Mouse (Mus musculus): ENCODE results near the gene Greb1.
"Not testable (repeated sequence)": the region's sequence is repeated elsewhere in the genome, so short reads cannot be mapped to it uniquely, and the experiment has no call there.

The Greb1 gene

DNA sequence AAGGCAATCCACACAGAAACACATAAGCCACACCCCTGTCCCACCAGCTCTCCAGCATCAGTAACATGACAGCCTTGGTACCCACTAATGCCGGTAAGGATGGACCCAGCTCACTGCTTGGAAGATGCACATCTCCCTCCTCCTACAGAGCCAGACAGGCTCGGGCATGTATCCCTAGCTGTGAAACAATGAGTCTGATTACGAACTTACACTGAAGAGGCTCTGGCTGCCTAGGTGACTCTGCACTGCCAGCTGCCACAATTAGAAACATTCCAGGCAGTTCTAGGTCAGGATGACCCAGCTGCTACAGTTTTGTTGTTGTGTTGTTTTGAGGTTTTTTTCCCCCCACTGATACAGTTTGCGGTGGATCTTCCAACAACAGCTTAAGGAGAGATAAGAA is 40.4 kb downstream of the Greb1 start:
- DNase-seq, result peak; percentile 48

DNA sequence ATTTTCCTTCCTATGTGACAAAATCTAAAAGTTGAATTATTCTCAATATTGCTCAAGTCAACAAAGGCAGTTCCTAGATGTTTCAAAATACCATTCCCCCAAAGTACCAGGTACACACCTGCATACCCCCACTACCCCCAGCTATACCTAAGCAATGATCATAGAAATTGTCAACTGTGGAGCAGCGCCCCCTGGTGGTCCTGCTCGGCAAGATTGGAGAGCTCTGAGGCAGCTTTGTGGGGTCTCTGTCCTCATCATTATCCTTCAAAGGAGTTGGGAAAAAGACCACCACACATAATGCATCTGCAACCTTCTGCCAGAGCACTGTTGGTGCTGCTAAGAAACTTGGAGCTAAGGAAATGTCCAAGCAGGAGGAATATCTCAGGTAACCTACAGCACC is 46.4 kb downstream of the Greb1 start:
- peak; percentile 62 for DNase-seq

DNA sequence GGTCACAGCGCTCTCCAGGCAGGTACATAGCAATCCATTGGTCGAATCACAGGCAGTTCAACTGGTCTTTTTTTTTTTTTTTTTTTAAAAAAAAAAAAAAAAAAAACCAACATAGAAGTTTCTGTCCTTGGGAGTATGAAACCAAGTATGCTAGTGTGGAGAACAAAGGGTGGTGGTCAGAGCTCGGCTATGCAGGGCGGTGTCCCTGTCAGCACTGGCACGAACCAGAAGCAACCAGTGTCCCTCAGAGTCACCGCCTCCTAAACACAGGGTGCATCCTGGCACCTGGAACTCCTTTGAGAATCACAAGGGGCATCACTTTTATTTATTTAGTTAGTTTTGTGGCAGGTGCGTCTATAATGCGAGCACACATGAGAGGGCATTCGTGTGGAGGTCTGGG is 47.1 kb downstream of the Greb1 start:
- no peak for DNase-seq

DNA sequence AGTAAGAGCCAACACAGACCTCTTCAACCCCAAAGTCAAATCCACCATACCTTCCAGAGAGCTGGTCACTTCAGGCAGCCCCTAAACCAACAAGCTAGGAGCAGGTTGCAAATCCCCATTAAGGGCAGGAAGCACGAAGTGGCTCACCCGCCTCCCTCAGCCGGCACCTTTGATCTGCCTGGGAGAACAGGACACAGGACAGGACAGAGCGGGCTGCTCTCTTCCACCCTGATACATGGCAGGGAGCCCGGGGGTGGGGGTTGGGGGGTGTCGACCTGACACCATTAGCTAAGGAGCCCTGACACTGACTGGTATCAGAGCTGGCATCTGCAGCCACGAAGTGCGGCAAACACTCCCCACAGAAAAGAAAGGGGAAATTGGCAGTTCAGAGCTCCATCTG is 47.6 kb downstream of the Greb1 start:
- peak; percentile 57 for DNase-seq

DNA sequence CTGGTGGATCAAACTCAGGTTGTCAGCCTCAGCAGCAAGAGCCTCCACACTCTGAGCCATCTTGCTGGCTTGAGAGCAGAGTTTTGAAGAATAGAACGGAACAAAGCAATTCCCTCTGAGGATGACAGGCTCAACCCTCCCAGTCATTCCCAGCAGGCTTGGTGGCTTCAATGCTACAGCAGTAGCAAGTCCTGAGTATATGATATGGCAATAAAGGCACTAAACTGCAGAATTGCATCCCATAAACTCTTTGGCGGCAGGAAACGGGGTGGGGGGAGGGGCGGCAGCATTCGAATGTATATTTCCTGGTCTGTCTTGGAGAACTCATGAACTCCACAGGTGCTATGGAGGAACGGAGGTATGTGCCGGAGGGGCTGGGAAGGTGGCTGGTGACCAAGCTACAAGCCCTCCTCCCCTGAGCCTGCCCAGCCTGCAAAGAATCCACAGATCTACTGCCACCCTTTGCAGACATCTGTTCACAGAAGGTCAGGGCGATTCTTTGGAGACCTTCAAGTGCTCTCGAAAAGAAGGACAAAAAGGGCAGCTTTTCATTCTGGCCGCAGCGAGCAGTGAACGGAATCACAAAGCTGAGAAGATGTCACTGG is 48.3 kb downstream of the Greb1 start:
- no peak for DNase-seq

DNA sequence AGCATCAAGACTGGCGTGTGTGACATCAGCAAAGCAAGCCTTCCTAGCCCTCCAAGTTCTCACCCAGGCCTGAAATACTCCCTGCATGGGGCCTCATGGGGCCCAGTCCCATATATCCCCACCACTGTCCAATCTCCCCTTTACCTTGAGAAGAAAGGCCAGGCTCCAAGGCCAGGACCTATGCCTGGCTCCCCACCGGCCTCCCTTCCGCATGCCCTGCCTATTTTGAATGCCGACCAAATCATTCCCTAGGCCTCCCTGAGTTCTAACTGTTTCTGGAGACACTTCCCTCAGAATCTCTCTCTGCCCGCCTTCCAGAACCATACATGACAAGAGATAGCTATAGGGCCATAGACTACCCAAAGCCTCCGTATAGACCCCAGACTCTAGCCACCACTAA is 49.1 kb downstream of the Greb1 start:
- DNase-seq, result no peak

DNA sequence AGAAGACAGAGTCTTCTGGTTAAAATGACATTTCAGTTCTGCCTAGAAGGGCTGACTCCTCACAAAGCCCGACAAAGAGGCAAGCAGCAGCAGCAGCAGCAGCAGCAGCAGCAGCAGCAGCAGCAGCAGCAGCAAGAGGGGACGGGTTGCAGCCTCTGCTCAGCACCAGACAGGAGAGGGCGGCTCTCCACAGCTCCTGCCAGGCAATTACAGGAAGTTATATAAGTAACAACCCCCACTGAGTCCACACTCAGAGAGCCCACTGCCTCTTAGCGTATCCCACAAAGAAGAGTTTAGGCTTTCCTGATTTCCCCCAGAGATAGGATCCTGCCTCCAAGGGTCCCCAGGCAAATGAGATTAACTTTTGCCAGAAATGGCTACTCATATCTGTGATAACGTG is 60.6 kb downstream of the Greb1 start:
- no peak for DNase-seq

DNA sequence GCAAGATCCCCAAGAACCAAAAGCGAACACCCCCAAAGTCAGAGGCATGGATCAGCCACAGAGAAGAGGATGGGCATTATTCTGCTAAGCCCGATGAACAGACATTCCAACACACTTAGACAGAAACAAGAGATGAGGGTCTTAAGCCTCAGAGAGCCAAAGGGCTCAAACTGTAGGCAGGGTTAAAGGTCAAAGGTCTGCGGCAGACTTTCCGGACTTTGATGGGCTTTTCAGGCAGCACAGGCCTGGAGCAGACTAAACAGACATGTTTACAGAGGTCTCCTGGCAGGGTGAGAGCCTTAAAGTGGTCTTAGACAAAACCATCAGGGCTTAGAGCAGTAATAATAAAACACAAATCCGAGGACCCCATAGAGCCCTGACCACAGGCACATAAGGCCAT is 63.4 kb downstream of the Greb1 start:
- no peak for DNase-seq

DNA sequence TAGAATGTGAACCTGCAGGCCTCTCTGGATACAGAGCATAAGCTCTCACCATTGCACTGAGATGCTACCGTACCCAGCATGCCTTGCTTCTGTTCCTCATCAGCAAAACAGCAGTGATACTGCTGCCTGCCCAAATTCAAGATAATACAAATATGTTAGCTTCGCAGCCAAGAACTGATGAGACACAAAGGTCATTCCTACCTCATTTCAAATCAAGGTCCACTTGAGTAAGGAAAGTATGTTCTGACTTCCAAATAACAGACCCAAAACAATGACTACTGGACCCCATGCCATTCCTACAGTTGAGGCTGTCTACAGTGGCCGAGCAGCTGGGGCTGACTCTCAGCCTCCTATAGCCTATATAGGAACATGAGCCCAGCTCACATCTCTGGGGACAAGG is 66.0 kb downstream of the Greb1 start:
- no peak for DNase-seq

DNA sequence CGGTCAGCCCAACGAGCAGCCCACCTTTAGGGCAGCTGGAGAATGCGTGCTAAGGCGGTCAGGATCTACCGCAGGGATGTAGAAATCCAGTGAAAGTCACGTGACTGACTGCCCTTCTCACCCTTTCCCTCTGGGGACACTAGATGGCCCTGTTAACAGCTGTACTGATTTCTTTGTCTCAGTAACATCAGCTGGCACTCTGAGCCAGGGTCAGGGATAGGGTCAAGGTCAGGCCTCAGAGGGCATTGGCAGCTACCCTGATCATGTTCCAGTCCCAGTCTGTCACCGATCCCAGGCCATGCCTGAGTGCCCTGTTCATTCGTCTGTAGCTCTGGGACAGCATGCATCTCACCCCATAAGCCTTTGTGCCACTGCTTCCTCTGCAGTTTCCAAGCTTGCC is 66.7 kb downstream of the Greb1 start:
- DNase-seq, result peak; percentile 56

DNA sequence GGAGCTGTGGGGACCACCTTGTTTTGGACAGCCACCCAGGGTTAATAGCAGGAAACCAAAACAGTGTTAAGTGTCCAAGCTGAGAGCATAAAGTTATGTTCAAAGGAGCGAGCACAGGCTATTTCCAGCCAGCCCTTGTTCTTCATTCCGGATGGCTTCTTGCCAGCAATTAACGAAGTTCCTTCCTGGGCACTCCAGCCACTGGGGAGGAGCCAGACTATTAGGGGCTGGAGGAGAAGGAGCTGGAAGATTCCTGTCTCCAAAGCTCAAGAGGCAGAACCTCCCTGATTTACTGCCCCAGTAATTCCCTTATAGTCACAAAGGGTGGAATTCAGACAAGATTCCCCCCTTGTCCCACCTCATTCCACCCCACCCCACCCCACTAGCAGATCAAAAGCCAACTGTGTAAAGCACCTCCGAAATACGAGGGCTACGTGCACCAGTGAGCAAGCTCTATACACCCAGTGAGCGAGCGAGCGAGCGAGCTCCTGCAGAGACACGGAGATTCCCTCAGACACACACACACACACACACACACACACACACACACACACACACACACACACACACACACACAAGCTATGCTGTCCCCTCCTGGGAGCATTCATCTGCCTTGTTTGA is 69.5 kb downstream of the Greb1 start:
- DNase-seq, result peak; percentile 85

DNA sequence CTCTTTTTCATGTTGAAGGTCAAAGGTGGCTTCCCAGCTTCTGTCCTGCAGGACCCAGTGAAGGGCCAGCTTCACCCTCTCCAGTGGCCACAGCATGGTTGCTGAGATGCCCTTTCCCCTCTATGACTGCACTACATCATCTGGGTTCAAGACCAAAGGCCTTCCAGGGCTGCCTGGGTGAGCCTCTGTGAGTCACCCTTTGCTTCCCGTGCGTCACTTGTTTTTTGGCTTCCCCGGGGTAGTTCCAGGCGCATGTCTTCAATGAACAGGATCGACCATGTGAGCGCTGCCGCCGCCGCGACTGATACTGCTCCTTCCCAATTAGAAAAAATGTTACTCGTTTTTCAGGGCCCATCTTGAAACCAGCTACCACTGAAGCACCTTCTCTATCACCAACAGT is 70.5 kb downstream of the Greb1 start:
- DNase-seq, result no peak

DNA sequence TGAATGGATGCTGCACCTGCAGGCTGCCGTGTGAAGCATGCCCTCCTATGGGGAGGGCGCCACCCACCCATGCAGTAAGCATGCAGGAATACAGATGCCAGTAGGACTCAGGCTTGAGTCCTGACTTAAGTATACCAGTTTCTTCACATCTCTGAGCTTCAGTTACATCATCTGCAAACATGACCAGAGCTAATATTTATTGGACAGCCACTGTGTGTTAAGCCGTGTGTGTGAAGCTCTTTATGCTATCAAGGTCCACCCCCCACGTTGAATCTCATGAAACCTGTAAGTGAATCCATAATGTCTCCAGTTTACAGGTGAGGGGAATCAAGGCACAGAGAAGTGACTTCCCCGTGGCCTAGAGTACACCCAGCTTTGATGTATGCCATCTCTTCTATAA is 72.5 kb downstream of the Greb1 start:
- no peak for DNase-seq

DNA sequence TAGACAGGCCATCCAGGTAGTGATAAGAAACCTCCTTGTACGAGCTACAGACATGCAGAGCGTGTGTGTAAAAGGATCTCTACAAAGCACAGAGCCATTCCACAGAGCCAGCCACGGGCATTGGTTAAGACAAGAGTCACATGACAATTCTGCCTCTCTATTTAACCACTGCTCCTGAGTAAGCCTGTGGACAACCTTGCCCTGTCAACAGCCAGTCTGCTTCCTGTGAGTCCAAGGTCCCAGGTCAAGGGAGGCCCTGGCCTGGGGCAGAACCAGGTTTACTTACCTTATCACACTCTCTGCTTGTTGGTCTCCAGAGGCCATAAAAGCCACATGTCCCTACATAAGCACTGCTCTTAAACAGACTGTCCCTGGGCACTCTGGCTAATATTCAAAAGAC is 74.5 kb downstream of the Greb1 start:
- no peak for DNase-seq

DNA sequence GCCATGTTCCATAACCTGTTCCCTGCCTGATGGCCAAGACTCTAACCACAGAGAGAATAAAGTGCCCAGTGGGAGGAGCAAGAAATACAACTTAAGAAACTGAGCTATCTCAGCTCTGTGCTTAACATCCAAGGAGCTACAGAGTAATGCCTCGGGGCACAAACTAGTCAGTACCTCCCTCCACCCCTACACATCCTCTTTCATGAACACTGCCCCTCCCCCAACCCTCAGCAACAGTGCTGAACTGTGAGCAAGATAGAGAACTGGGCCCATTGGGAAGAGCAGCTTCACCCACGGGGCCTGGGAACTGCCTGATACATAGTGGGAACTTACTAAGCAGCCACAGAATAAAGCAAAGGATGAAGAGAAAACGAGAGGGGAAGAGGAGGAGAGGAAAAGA is 77.1 kb downstream of the Greb1 start:
- DNase-seq, result peak; percentile 16

DNA sequence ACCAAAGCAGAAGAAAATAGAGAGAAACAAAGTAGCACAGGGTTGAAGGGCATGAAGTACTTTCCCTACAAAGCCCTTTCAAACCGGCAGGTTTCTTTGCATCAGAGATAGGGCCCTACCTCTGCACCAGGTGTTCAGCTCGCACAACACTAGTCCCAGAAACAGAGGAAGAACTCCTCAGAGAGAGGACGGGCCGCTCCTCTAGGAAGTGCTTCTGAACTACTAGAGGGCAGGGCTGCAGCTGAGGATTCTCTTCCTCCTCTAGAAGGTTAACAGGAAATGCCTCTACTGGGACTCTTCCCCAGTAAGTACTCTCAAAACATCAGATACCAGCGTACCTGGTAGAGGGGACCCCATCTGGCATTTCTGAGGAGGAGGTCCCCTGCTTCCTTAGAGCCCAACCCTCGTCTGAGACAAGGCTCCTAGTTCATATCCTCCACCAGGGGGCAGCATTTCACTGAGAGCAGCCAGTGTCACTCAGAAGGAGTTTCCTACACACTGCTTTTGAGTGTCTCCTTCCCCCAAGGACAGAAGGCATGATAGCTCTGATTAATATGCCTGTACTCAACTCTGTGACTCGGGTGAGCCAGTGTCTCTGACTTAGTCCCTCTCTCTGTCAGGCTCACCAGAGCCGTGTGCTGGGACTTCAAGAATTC is 81.9 kb downstream of the Greb1 start:
- DNase-seq, result peak; percentile 88

DNA sequence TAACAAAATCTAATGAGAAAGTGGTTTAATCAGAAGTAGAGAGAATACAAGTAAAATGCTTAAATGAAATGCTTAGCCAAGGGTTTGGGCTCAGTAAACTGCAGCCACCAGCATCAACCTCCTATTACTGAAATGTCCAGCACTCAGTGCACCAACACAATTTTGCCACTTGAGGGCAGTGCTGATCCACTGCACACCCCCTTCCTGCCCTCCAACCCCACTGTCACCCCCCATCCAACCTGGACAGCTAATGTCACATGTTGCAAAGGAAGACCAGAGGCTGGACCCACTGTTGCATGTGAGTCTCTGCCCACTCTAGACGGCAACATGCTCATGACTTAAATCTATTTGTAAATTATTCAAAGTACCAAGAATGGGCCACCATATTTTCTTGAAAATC is 83.0 kb downstream of the Greb1 start:
- DNase-seq, result peak; percentile 70

DNA sequence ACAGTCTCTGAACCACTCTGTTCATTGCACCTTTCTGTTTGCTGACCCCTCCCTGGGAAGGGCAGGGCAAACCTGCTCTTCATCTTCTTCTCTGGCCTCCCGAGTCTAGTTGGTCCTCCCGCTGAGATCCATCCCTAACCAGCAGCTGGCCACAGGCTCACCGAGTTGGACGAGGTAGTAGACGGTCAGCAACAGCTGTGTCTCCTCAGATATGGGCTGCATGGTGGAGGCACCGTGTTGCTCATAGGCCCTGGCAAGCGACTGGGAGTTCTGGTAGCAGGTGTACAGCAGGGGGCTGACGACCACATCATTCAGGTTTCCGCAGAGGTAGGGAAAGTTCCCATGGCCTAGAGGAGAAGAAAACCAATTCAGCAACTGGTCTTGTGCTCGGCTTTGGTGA is 86.1 kb downstream of the Greb1 start:
- no peak for DNase-seq

DNA sequence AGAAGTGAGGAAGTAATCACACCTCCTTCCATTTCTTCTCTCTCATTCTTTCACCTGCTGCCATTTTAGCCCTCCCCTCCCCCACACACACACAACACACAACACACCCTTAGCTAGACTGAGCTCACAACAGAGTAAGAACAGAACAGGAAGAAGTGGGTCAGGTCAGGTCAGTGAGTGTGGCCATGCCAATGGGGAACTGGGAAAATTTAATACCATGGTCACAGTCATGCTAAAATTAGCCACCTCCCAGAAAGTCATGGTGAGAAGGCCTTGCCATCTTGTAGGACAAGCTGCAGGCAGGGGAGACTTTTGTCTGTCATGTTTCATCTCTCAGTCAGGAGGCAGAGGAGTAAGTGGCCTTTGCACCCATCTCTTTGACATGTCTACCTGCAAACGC is 102.0 kb downstream of the Greb1 start:
- DNase-seq, result no peak

DNA sequence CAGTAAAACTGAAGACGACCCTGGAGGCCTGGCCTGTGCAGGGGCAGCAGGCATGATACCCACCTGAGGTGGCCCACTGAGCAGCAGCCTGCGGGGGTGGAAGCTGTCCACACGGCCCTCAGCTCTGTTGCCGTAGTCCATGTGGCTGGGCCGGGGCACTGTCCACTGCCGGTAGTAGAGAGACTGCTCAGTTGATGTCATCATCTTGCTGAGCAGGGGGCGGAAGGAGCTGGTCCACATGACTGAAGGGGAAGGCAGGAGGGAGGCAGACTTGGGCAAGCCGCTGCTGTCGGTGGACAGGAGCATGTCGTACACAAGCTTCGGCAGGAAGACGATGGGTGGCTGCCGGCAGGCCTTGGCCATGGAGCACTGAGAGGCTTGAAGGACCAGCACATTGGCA is 104.5 kb downstream of the Greb1 start:
- no peak for DNase-seq

DNA sequence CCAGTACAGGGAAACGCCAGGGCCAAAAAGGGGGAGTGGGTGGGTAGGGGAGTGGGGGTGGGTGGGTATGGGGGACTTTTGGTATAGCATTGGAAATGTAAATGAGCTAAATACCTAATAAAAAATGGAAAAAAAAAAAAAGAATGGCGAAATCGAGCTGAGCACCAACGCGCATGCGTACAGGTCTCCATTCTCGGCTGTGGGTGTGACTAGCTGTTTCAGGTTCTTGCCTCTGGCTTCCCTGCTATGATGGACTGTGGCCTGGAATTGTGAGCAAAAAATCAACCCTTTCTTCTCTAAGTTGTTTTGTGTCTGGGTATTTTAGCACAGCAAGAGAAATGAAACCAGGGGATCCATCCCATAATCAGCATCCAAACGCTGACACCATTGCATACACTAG is 105.4 kb downstream of the Greb1 start:
- DNase-seq, result not testable (repeated sequence)

DNA sequence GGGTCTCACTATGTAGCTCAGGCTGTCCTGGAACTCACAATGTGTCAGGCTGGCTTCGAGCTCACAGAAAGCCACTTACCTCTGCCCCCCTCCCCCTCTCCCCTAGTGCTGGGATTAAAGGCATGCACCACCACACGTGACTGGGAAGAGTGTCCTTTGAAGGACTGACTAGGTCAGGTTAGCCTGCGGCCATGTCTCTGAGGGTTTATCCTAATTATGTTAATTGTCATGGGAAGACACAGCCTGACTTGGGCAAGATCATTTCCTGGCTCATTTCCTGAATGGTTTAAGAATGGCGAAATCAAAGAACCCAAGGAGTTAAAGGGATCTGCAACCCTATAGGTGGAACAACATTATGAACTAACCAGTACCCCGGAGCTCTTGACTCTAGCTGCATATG is 105.9 kb downstream of the Greb1 start:
- peak; percentile 23 for DNase-seq

DNA sequence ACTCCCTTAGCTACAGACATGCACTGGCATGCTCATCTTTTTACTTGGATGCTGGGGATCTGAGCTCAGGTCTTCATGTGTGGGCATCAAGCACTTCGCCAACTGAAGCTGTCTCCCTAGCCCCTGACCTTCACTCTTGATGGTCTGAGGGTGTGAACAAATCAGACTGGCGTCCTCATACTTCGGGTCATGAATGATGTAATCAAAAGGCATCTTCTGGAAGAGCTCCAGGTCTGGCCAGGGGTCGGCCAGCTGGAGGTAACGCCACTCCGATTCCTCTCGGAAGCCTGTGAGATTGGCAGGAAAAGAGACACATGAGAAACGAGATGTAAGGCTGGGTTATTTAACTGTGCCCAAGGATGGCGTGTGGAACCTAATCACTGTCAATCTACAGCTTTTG is 110.1 kb downstream of the Greb1 start:
- DNase-seq, result no peak

DNA sequence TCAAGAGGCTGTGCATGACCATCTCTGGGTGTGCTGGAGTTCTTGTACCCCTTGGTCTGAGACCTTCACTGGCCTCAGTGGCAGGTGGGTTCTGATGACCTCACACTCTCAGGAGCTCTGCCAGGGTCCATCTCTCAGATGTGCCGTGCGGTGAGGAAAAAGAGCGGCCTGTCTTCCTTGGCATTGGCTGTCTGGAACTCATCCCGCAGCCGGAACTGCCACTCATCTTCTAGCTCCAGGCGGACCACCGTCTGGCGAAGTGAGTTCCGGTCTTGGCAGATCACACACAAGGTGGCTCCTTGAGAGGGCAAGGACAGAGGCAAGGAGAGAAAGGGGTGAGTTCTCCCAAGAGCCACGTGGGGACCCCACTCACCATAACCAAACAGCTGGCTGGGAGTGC is 128.4 kb downstream of the Greb1 start:
- no peak for DNase-seq

DNA sequence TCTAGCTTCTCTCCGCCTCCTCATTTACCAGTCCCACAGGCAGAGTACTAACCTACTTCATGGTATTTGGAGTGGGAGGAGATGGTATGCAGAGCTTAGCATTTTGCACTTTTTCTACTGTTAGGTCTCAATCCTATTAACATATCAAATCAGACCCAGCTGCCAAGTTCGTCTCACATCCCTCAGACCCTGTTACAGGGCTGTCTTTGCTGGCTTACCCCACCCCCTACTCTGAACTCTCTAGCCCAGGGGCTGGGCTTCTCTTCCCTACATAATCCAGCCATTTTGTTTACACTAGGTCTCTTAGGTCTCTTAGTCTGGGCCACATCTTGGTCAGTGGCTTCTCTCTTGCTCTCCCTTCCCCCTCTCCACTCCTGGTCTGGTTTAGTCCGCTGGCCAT is 131.5 kb downstream of the Greb1 start:
- no peak for DNase-seq

Data from retina, postnatal 1 day (tissue).